In genomic region chr10:79927324-79928029, GRCm38 (mm10) we compare ENCODE assay signal across 8 mouse cellular contexts. TPM values are rescaled to one million over a fixed set of nuclear protein-coding genes. Genes with fewer than 3 reads are reported as not detected.
DNase-seq lines count a peak whose midpoint lies in the region; ATAC-seq and TF ChIP-seq lines count a peak whose summit lies in the region.

No protein-coding gene starts in this region.

- peak overlapping the region; percentile 83 for H3K9ac ChIP-seq in hindbrain, embryonic 11.5 days (ENCODE audit: low read depth, low read length)

- H3K9me3 ChIP-seq in hindbrain, embryonic 11.5 days (ENCODE audit: control insufficient read depth, low read length) = no peaks in the 10 kb centered on the region

- peak overlapping the region; percentile 94 for H3K4me2 ChIP-seq in hindbrain, embryonic 11.5 days (replicated peaks; ENCODE audit: low read depth, low read length)

- peak; percentile 6 for TF ChIP-seq POLR2A in embryonic fibroblast, embryonic 13.5 days (IDR thresholded peaks at IDR 0.05; ENCODE audit: low read depth, low read length)
- no peak for TF ChIP-seq POLR2A in spleen, adult 2 months (IDR thresholded peaks at IDR 0.05; ENCODE audit: low read depth, low read length)

- H3K4me1 ChIP-seq in embryonic fibroblast, embryonic 13.5 days (ENCODE audit: control insufficient read depth, insufficient read depth, low read length) = peaks cover 4% of the 10 kb centered on the region
- peaks cover 22% of the 10 kb centered on the region for H3K4me1 ChIP-seq in hindbrain, embryonic 11.5 days (replicated peaks; ENCODE audit: control insufficient read depth, insufficient read depth, low read length)
- H3K4me1 ChIP-seq in spleen, adult 2 months (ENCODE audit: control insufficient read depth, insufficient read depth, insufficient read length) = peaks cover 2% of the 10 kb centered on the region; the same call in 1 of the 2 replicates

- no peaks in the 10 kb centered on the region for H3K36me3 ChIP-seq in hindbrain, embryonic 11.5 days (ENCODE audit: control insufficient read depth, insufficient read depth, low read length)
- peaks cover 10% of the 10 kb centered on the region for H3K36me3 ChIP-seq in spleen, adult 2 months (ENCODE audit: control insufficient read depth, insufficient read depth, low read length)

- H3K27ac ChIP-seq in embryonic fibroblast, embryonic 13.5 days (ENCODE audit: insufficient read depth, low read length) = peak overlapping the region; percentile 74
- peak overlapping the region; percentile 89 for H3K27ac ChIP-seq in hindbrain, embryonic 11.5 days (ENCODE audit: low read depth, low read length)
- peak overlapping the region; percentile 92 for H3K27ac ChIP-seq in spleen, adult 2 months (ENCODE audit: insufficient read depth, low read length)

- under 1% methylated on average over 54 of the region's 54 CpGs for WGBS in hindbrain, embryonic 11.5 days
- under 1% methylated on average over 54 of the region's 54 CpGs for WGBS in spleen, adult 2 months

- TF ChIP-seq CTCF in embryonic fibroblast, embryonic 13.5 days (IDR thresholded peaks at IDR 0.05; ENCODE audit: borderline replicate concordance, insufficient read depth, low read length) = no peak
- no peak for TF ChIP-seq CTCF in spleen, adult 2 months (IDR thresholded peaks at IDR 0.05; ENCODE audit: extremely low read depth, insufficient read depth, insufficient read length, insufficient replicate concordance)

- peak; percentile 75 for DNase-seq in adrenal gland, postnatal 14 days
- no peak for DNase-seq in adrenal gland, adult 2 months
- DNase-seq in R1 (ENCODE audit: low read depth, low spot score) = peak; percentile 55
- DNase-seq in hindbrain, embryonic 11.5 days (ENCODE audit: low spot score) = peak; percentile 77
- DNase-seq in layer of hippocampus, postnatal 36 days = peak; percentile 50 to 58
- peak in 1 of 2 experiments; percentile 63 for DNase-seq in spleen, adult 2 months (ENCODE audit: low read depth in 1 of 2, low spot score in 2 of 2)

- peak; percentile 63 for ATAC-seq in hindbrain, embryonic 11.5 days (ENCODE audit: low FRiP score)
- ATAC-seq in megakaryocyte-erythroid progenitor cell, adult 5-6 weeks (replicated peaks; ENCODE audit: low FRiP score, low TSS enrichment, poor library complexity, severe bottlenecking) = 0 out of 2 replicates have a peak, but pooled peaks have one; percentile 1

- peak overlapping the region; percentile 87 for H3K4me3 ChIP-seq in embryonic fibroblast, embryonic 13.5 days (ENCODE audit: insufficient read depth, low read length)
- peak overlapping the region; percentile 82 for H3K4me3 ChIP-seq in hindbrain, embryonic 11.5 days (ENCODE audit: low read depth, low read length)
- peak overlapping the region; percentile 96 for H3K4me3 ChIP-seq in spleen, adult 2 months (ENCODE audit: extremely low read depth, insufficient read depth, insufficient read length)

- peaks cover 18% of the 10 kb centered on the region for H3K27me3 ChIP-seq in hindbrain, embryonic 11.5 days (ENCODE audit: control insufficient read depth, insufficient read depth, low read length)
- H3K27me3 ChIP-seq in spleen, adult 2 months (ENCODE audit: control insufficient read depth, insufficient read depth, low read length) = no peaks in the 10 kb centered on the region

RNA-seq across cellular contexts. Expression of gene Arid3a, which starts 0.6 kb away (rescaled TPM):
- total RNA-seq in adrenal gland, postnatal 14 days (2021) = 5.9 and 6.9 TPM in 2 replicates
- 1 to 10 TPM; 4.6 to 6.5 TPM for total RNA-seq in adrenal gland, adult 2 months (2021)
- polyA plus RNA-seq in adrenal gland, adult 2 months (2012; rRNA removed) = 5.9 and 9.1 TPM in 2 replicates
- polyA plus RNA-seq in embryonic fibroblast, embryonic 13.5 days (2011; ENCODE audit: insufficient read length, low read depth, missing spikeins) = 5.2 and 6.0 TPM in 2 replicates
- 4.9 and 9.0 TPM in 2 replicates for polyA plus RNA-seq in hindbrain, embryonic 11.5 days (2014; fragmentation: Nextera tagmentation; extraction: Ambion mirVana)
- total RNA-seq in layer of hippocampus, postnatal 36 days (2021) = 1 to 10 TPM; 4.8 to 5.1 TPM
- 4.4 and 5.9 TPM in 2 replicates for total RNA-seq in megakaryocyte-erythroid progenitor cell, adult 5-6 weeks (2014; fragmentation: Nextera tagmentation)
- total RNA-seq in megakaryocyte-erythroid progenitor cell, adult 5-6 weeks (2017) = 5.4 and 6.0 TPM in 2 replicates
- 15.0 and 23.2 TPM in 2 replicates for polyA plus RNA-seq in spleen, adult 2 months (2012; rRNA removed)

RNA-seq across cellular contexts. Expression of gene R3hdm4, which starts 6.5 kb away (rescaled TPM):
- 75.8 and 82.8 TPM in 2 replicates for total RNA-seq in adrenal gland, postnatal 14 days (2021)
- 10 to 100 TPM; 87.8 to 93.5 TPM for total RNA-seq in adrenal gland, adult 2 months (2021)
- polyA plus RNA-seq in adrenal gland, adult 2 months (2012; rRNA removed) = 197 and 231 TPM in 2 replicates
- 66.3 and 86.3 TPM in 2 replicates for polyA plus RNA-seq in embryonic fibroblast, embryonic 13.5 days (2011; ENCODE audit: insufficient read length, low read depth, missing spikeins)
- 131 and 139 TPM in 2 replicates for polyA plus RNA-seq in hindbrain, embryonic 11.5 days (2014; fragmentation: Nextera tagmentation; extraction: Ambion mirVana)
- 100 to 1,000 TPM; 397 to 399 TPM for total RNA-seq in layer of hippocampus, postnatal 36 days (2021)
- total RNA-seq in megakaryocyte-erythroid progenitor cell, adult 5-6 weeks (2014; fragmentation: Nextera tagmentation) = 80.3 and 91.7 TPM in 2 replicates
- 35.5 and 38.9 TPM in 2 replicates for total RNA-seq in megakaryocyte-erythroid progenitor cell, adult 5-6 weeks (2017)
- 117 and 150 TPM in 2 replicates for polyA plus RNA-seq in spleen, adult 2 months (2012; rRNA removed)

RNA-seq across cellular contexts. Expression of gene Kiss1r, which starts 10.7 kb away (rescaled TPM):
- total RNA-seq in adrenal gland, postnatal 14 days (2021) = 0.98 and 1.5 TPM in 2 replicates
- total RNA-seq in adrenal gland, adult 2 months (2021) = 1 to 10 TPM; 1.4 TPM
- 11.8 and 15.1 TPM in 2 replicates for polyA plus RNA-seq in adrenal gland, adult 2 months (2012; rRNA removed)
- 0.44 TPM in 1 of 2 replicates, not detected in the other for polyA plus RNA-seq in embryonic fibroblast, embryonic 13.5 days (2011; ENCODE audit: insufficient read length, low read depth, missing spikeins)
- 0.26 and 0.36 TPM in 2 replicates for polyA plus RNA-seq in hindbrain, embryonic 11.5 days (2014; fragmentation: Nextera tagmentation; extraction: Ambion mirVana)
- total RNA-seq in layer of hippocampus, postnatal 36 days (2021) = 1 to 10 TPM; 6.4 to 6.8 TPM
- 0.31 TPM in 1 of 2 replicates, not detected in the other for total RNA-seq in megakaryocyte-erythroid progenitor cell, adult 5-6 weeks (2014; fragmentation: Nextera tagmentation)
- 2.2 TPM in 1 of 2 replicates, not detected in the other for total RNA-seq in megakaryocyte-erythroid progenitor cell, adult 5-6 weeks (2017)
- polyA plus RNA-seq in spleen, adult 2 months (2012; rRNA removed) = 5.3 and 6.3 TPM in 2 replicates

RNA-seq across cellular contexts. Expression of gene Gm26602, which starts 16.8 kb away (rescaled TPM):
- total RNA-seq in adrenal gland, postnatal 14 days (2021) = not detected in 2 replicates
- not detected for total RNA-seq in adrenal gland, adult 2 months (2021)
- polyA plus RNA-seq in adrenal gland, adult 2 months (2012; rRNA removed) = not detected in 2 replicates
- polyA plus RNA-seq in embryonic fibroblast, embryonic 13.5 days (2011; ENCODE audit: insufficient read length, low read depth, missing spikeins) = not detected in 2 replicates
- polyA plus RNA-seq in hindbrain, embryonic 11.5 days (2014; fragmentation: Nextera tagmentation; extraction: Ambion mirVana) = 23.6 and 25.3 TPM in 2 replicates
- not detected for total RNA-seq in layer of hippocampus, postnatal 36 days (2021)
- total RNA-seq in megakaryocyte-erythroid progenitor cell, adult 5-6 weeks (2014; fragmentation: Nextera tagmentation) = not detected in 2 replicates
- total RNA-seq in megakaryocyte-erythroid progenitor cell, adult 5-6 weeks (2017) = not detected in 2 replicates
- not detected in 2 replicates for polyA plus RNA-seq in spleen, adult 2 months (2012; rRNA removed)

RNA-seq across cellular contexts. Expression of gene Med16, which starts 18.8 kb away (rescaled TPM):
- 32.0 and 38.4 TPM in 2 replicates for total RNA-seq in adrenal gland, postnatal 14 days (2021)
- 10 to 100 TPM; 38.4 to 43.0 TPM for total RNA-seq in adrenal gland, adult 2 months (2021)
- polyA plus RNA-seq in adrenal gland, adult 2 months (2012; rRNA removed) = 126 and 132 TPM in 2 replicates
- 15.2 and 16.1 TPM in 2 replicates for polyA plus RNA-seq in embryonic fibroblast, embryonic 13.5 days (2011; ENCODE audit: insufficient read length, low read depth, missing spikeins)
- polyA plus RNA-seq in hindbrain, embryonic 11.5 days (2014; fragmentation: Nextera tagmentation; extraction: Ambion mirVana) = 33.7 and 41.8 TPM in 2 replicates
- 10 to 100 TPM; 53.0 to 54.1 TPM for total RNA-seq in layer of hippocampus, postnatal 36 days (2021)
- 17.1 and 21.7 TPM in 2 replicates for total RNA-seq in megakaryocyte-erythroid progenitor cell, adult 5-6 weeks (2014; fragmentation: Nextera tagmentation)
- total RNA-seq in megakaryocyte-erythroid progenitor cell, adult 5-6 weeks (2017) = 9.7 and 9.8 TPM in 2 replicates
- polyA plus RNA-seq in spleen, adult 2 months (2012; rRNA removed) = 46.4 and 73.7 TPM in 2 replicates
